Mouse (Mus musculus) C2C12 (cell line): ENCODE results near the gene Dlk2.

ENCODE experiments used
- CEBPB ChIP-seq: IDR thresholded peaks from one replicate; pipeline ENCODE4 v1.6.1; 2011; ENCODE audit warnings: low read depth, mild to moderate bottlenecking, control low read depth, moderate library complexity
- CTCF ChIP-seq: IDR thresholded peaks from one replicate; pipeline ENCODE4 v1.5.1; 2011; ENCODE audit not compliant: control insufficient read depth, insufficient read depth, insufficient read length
- MAX ChIP-seq: IDR thresholded peaks from one replicate; pipeline ENCODE4 v1.6.1; 2011; ENCODE audit warnings: mild to moderate bottlenecking, control low read depth
- MYOG ChIP-seq: IDR thresholded peaks from one replicate; pipeline ENCODE4 v1.6.1; 2011; ENCODE audit not compliant: control insufficient read depth, insufficient read length; ENCODE audit errors: extremely low read depth

- TF ChIP-seq CTCF = no peak
- TF ChIP-seq CEBPB = no peak
- TF ChIP-seq MYOG = no peak
- peak; percentile 53 for TF ChIP-seq MAX
Measured at GRCm38 (mm10) chr17:46277586-46277985, 19.6 kb upstream of the Dlk2 start.
